Mouse (Mus musculus) megakaryocyte progenitor cell, adult 5-6 weeks (primary cell): ENCODE measurements around the gene Prrx2. TPM values are rescaled to one million over a fixed set of nuclear protein-coding genes. Genes with fewer than 3 reads are reported as not detected.

Experiments used
- ATAC-seq: replicated peaks from 2 replicates; pipeline ENCODE4 v1.8.0; 2016; ENCODE audit warnings: mild to moderate bottlenecking, moderate TSS enrichment, inconsistent platforms; ENCODE audit not compliant: poor library complexity
- total RNA-seq, 2 experiments: library from RNA; stranded (forward) in 1 of 2; stranded (reverse) in 1 of 2; fragments of 157-497, 149-512 nt in 1 of 2; fragments of 200-1000 nt in 1 of 2; gene quantifications; 2 replicates each; pipeline versions ENCODE4 v1.2.3 to v1.2.4; 2015 to 2017

Gene Prrx2
- total RNA-seq (2015) (not detected in 2 replicates), total RNA-seq (2017) (not detected in 2 replicates)

GRCm38 (mm10) chr2:30834373-30835022 is at the start of gene Prrx2:
Gene Prrx2 (plus strand): TSS chr2:30834972.
- no peak for ATAC-seq

- ATAC-seq: no peak
Measured at GRCm38 (mm10) chr2:30787466-30787865, 47.3 kb upstream of the Prrx2 start.

- no peak for ATAC-seq
Measured at GRCm38 (mm10) chr2:30792061-30792460, 42.7 kb upstream of the Prrx2 start.

- ATAC-seq: peak; percentile 83
Measured at GRCm38 (mm10) chr2:30794179-30795108, 40.3 kb upstream of the Prrx2 start.

GRCm38 (mm10) chr2:30795271-30795888 is 39.4 kb upstream of the Prrx2 start:
- no peak for ATAC-seq

GRCm38 (mm10) chr2:30795889-30796275 is 38.9 kb upstream of the Prrx2 start:
- no peak for ATAC-seq

GRCm38 (mm10) chr2:30796382-30796781 is 38.4 kb upstream of the Prrx2 start:
- ATAC-seq: peak; percentile 77

GRCm38 (mm10) chr2:30799456-30799855 is 35.3 kb upstream of the Prrx2 start:
- no peak for ATAC-seq

GRCm38 (mm10) chr2:30800671-30801066 is 34.1 kb upstream of the Prrx2 start:
- ATAC-seq: no peak

- peak; percentile 71 for ATAC-seq
Measured at GRCm38 (mm10) chr2:30801067-30801852, 33.5 kb upstream of the Prrx2 start.

- no peak for ATAC-seq
Measured at GRCm38 (mm10) chr2:30803604-30804003, 31.2 kb upstream of the Prrx2 start, which contains the start of gene 1700001O22Rik. Gene 1700001O22Rik (minus strand): TSS chr2:30803661.

GRCm38 (mm10) chr2:30805983-30806382 is 28.8 kb upstream of the Prrx2 start:
- ATAC-seq: no peak

GRCm38 (mm10) chr2:30807147-30807647 is 27.6 kb upstream of the Prrx2 start:
- ATAC-seq: peak; percentile 6; the same call in 1 of the 2 replicates

- peak; percentile 97 for ATAC-seq
Measured at GRCm38 (mm10) chr2:30807648-30808295, 27.0 kb upstream of the Prrx2 start, which contains the start of gene Ntmt1. Gene Ntmt1 (plus strand): TSS chr2:30807826.

GRCm38 (mm10) chr2:30808296-30808655 is 26.5 kb upstream of the Prrx2 start:
- no peak for ATAC-seq

- ATAC-seq: no peak
Measured at GRCm38 (mm10) chr2:30809503-30809902, 25.3 kb upstream of the Prrx2 start.

GRCm38 (mm10) chr2:30810573-30810972 is 24.2 kb upstream of the Prrx2 start:
- no peak for ATAC-seq

GRCm38 (mm10) chr2:30816383-30816782 is 18.4 kb upstream of the Prrx2 start:
- no peak for ATAC-seq

- ATAC-seq: no peak
Measured at GRCm38 (mm10) chr2:30819873-30820272, 14.9 kb upstream of the Prrx2 start.

GRCm38 (mm10) chr2:30821073-30821472 is 13.7 kb upstream of the Prrx2 start:
- ATAC-seq: no peak
